Mouse (Mus musculus) frontal cortex, postnatal 10 days (tissue): Measurements from ENCODE around the gene Bhlha9.
"Not testable (repeated sequence)": the region's sequence is repeated elsewhere in the genome, so short reads cannot be mapped to it uniquely, and the experiment has no call there.

ENCODE experiments used
- DNase-seq, 2 experiments: peaks; one replicate each; pipeline ENCODE4 v3.0.0; 2022; ENCODE audit warnings: low spot score in 2 of 2, mixed read lengths in 1 of 2

Bhlha9 gene

DNA sequence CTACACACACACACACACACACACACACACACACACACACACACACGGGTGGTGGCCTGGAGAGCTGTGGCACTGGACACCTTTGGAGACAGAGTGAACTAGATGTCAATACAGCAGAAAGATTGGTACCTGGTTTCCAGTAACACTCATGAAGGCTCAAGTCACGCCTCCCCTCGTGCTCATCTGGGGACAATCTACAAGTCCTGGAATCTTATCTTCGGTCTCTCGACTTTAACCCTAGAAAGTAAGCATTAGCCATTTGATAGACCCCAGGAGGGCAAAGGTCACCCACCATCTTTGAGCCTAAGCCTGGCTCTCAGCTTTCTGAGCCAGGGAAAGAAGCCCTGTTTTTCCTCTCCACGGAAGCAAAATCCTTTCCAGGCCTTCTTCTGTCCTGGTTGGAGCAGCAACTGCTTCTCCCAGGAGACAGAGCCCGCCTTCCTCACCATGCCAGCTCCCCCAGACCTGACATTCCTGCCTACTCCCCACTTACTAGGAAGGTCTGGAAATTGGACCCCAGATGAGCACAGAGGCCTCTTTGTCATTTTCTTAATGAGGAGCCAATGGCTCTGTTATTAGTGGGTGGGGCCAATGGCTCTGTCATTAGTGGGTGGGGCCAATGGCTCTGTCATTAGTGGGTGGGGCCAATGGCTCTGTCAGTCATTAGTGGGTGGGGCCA, 10.3 kb upstream of the Bhlha9 start:
- DNase-seq: no peak

DNA sequence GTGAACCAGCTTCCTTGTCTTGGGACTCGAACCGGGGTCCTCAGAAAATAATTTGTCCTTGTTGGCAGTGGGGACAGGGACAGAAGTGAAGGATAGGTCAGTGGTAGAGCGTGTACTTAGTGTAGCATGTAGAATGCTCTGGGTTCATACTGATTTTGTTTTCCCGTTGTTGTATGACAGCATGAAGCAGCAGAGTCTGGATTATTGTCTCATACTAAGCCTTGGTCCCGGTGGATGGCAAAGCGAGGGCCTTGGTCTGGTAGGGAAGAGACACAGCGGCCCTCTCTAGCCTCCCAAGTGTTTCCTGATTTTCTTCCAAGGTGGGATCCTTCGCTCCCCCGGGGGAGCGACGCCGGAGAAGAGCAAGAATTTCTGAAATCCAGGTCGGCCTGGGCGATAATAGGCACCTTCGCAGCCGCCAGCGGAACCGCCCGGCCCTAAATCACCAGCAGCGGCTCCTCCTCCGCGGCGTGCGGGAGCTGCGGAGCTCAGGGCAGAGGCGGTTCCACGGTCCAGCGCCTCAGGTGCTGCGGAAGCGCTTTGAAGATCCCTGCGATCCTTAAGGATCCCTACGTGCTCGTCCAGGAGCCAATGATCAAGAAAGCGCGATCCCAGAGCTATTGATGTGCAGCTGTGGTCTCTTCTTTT, 6.1 kb upstream of the Bhlha9 start:
- DNase-seq: no peak

DNA sequence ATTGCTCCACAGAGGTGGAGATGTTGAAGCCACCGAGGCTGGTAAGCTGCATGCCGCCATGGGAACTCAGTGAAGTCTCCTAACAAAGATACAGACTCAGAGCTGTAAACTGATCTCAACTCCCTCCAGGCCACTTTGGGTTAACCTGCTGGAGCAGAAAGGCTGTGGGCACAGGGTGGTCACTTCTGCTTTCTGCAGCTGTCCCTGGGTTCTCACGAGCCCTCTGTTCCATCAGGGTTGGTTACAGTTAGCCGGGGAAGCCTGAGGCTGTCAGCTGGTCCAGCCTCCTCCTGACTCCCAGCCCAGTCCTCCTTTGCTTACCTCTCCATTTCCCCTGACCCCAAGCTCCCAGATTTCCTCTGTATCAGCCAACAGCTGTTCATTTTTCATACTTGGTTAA, 4.5 kb upstream of the Bhlha9 start:
- DNase-seq: no peak

DNA sequence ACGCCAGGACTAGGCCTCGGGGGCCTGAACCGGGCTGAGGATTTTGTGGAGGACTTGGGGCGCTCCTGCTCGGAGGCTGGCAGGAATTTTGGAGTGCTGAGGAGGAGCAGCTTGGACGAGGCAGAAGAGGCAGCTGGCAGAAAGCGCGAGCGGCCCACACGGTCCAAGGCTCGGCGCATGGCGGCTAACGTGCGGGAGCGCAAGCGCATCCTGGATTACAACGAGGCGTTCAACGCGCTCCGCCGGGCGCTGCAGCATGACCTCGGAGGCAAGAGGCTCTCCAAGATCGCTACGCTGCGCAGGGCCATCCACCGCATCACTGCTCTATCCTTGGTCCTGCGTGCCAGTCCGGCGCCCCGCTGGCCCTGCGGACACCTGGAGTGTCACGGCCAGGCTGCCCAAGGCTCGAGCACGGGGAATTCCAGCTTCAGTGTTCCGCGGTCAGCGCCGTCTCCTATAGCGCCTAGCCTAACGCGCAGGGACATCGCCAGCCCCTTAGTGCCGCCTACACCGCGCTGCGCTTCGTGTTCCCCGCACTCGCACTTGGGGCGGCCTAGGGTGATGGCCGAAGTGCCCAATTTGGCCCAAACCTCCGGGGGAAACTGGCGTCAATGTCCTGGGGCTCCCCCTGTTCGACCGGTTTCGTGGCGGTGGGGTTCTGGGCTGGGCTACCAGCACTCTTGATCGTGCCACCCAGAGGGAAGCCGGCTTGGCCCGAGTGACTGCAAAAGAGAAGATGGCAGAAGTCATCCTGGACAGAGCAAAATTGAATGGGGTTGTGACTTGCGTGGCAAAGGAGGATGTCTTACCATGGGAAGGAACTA, 503 bp downstream of the Bhlha9 start:
- DNase-seq: no peak

DNA sequence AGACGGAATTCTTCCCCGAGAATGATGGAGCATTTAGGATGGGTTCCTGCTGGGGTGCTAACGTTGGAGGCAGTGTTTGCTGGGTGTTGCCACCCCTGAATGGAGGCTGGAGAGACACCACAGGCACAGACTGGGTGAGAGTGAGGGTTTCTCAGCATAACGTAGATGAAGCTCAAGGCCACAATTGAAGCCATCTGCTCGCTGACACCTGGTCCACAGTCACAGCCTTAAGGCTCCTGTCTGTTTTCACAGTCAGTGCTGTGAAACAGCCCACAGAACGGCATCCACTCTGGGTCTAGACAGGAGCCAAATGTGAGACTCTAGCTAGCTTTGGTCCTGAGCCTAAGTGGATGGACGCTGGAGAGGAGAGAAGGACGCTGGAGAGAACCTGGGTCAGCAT, 1.9 kb downstream of the Bhlha9 start:
- DNase-seq: no peak

DNA sequence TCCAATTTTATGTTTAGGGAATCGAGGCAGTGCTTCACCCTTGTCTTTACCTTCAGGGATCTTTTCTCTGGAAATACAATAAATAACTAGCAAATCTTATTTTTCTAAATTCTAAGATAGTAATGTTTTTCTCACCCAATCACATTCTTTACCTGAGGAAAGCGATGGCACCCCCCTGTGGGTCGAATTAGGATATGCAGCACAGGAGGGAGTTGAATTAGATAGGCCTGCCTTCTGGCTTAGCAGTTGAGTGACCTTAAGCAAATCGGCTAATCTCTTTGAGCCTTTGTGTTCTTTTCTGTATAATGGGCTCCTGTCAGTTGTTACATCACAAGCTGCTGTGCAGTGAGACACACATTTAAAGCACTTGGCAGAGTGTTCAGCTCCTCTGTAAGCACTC, 2.4 kb downstream of the Bhlha9 start:
- DNase-seq: no peak

DNA sequence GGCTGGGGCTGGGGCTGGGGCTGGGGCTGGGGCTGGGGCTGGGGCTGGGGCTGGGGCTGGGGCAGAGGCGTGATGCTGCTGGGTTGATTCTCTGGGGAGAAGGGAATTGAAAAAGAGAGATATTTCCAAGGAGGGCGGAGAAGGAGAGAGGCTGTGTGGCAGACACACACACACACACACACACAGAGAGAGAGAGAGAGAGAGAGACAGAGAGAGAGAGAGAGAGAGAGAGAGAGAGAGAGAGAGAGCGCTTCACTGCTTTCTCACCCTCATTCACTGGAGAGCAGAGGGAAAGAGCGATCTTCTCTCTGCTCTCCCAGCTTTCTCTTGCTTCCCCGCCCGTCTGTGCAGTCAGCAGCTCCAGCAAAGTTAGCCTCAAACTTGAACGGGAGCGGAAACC, 7.2 kb downstream of the Bhlha9 start, which contains the start of gene Trarg1:
Trarg1 (plus strand) TSS at position 301 of the 400 bp plus-strand sequence.
- not testable (repeated sequence) for DNase-seq

DNA sequence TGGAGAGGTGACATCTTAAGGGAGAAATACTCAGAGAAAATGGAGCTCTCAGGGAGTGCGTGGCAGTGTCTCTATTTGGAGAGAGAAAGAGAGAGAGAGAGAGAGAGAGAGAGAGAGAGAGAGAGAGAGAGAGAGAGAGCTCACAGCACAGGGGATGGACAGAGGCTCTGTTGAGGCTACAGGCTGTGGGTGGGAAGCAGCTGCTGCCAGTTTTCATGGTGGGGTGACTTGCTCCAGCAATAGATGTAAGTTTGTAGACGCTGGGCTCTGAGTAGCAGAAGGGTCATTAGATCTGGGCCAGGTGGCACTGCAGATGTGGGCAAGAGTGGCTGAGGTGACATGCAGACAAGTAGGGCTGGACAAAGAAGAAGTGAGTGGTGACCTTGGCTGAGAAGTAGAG, 13.3 kb downstream of the Bhlha9 start:
- DNase-seq: no peak

DNA sequence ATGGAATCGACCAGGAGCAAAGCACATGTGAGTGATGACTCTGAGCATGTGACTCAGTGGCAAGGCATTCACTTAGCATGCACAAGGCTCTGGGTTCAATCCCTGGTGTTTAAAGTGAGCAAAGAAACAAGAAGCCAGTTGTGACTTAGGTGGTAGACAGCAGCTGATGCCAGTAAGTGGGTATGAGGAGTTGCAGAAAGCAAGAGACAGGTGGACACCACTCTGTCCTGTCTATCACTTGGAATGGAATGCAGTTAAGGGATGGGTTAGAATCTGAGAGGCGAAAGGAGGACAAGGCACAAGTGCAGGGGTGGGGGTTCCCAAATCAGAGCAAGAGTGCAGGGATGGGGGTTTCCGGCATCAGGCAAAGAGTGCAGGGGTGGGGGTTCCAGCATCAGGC, 19.8 kb downstream of the Bhlha9 start:
- DNase-seq: no peak

DNA sequence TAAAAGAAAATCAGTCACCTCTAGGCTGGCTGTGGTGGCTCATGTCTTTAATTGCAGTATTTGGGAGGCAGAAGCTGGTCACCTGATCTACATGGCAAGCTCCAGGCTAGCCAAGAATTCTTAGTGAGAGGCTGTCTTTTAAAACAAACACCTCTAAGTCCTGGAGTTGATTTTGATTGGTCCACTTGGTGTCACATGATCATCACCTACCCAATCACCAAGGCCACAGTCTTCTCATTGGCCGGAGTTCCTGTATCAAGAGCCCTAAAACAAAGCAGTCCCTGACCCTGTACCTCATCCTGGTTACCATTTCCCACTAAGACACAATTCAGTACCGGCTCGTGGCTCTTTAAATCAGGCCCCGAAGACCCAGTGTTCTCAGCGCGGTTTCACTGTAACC, 23.5 kb downstream of the Bhlha9 start:
- no peak for DNase-seq

DNA sequence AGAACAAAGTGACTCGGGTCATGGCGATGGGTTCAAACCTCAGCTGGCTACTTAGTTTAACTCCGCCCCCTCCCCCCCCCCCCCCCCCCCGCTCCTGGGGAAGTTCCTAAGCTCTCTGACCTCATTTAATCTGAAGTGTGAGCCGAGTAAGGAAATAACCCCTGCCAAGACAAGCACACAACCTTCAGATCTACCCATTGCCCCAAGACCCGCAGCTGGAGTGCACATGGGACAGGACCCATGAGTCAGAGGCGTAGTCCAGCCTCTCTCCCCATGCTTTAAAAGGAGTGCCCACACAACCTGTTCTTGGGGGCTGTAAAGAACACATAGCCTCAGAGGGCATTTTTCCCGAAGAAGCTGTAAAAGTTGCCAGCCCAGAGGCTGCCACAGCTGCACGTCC, 27.4 kb downstream of the Bhlha9 start:
- DNase-seq: no peak

DNA sequence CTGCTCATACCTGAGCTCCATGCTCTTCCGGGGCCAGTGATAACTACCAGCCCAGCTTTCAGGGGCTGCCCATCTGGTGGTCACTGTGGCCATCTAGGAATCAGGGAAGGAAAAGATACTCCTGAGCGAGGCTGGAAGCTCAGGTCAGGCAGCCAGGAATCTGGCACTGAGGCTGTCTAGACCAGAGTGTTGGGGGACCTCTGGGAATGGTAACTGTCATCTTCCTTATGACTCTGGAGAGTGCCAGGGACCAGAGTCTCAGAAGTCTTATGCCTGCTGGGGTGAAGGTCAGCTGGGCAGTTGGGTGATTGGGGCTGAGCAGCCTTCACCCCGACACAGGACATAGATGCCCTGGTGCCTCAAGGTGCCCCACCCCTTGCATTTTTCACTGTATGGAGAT, 35.4 kb downstream of the Bhlha9 start:
- DNase-seq: no peak

DNA sequence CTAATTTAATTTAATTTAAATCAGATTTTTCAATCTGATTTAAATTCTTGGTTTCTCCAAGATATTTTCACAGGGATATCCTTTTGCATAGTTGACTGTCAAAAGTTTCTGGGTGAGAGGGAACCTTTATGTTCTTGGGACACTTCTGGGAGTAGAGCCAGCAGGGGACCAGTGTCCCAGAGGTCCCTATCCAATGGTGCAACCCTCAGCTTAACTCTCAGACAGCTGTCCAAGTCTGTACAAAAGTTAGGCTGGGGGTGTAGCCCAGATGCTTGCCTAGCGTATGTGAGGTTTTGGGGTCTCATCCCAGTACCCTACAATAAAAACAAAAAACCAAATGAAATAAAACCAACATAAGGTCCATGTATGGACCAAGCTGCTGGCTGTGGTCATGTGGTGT, 35.8 kb downstream of the Bhlha9 start:
- no peak for DNase-seq

DNA sequence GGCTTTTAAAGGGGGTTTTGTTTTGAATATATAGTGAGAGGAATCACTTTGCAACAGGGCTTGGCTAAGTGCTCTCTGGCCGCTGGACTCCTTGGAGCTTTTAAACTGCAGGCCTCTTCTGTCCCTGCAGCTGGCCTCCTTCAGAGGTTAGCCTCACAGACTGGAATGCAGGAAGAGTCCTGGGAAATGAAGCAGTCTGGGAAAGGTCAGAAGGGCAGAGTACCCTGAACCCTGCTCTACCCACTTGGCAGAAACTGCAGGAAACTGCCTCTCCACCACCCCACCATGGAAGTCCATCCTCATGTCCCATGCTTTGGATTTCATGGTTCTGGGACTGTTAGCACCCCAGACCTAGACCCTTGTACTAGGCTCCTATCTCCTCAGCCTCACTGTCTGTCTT, 36.6 kb downstream of the Bhlha9 start:
- DNase-seq: no peak

DNA sequence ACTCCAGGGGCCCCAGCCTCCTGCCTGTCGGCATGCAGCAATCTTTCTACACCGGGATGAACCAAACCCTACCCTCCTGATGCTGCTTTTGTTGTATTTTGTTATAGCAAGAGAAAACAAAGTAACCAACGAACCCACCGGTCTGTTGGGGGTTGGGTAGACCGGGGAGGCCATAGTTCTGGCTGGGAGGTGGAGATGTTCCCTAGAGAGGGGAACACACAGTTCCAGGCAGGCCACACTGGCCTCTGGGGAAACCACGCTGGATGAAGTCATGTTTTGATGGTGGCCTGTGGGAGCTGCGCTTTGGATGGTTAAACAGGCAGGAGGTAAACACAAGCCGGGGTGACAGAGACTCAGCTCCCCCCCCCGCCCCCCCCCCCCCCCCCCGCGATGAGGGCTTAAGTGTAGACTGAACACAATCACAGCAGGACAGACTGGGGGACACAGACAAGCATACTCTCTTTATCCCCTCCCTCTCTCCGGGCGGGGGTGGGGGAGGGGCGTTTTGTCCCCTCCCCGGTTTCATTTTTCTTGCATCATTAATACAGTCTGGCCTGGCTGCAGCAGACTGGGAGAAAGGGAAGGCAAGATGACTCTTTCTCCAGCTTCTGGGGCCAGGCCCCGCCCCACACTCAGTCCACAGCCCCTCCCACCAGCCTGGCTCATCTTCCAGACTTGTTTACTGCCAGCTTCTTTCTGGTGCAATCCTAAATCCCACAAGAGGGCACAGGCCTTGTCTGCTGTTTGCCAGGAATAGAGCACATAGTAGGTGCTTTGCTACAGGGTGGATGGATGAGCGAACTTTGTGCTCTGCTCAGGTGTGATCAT, 37.6 kb downstream of the Bhlha9 start:
- no peak for DNase-seq

DNA sequence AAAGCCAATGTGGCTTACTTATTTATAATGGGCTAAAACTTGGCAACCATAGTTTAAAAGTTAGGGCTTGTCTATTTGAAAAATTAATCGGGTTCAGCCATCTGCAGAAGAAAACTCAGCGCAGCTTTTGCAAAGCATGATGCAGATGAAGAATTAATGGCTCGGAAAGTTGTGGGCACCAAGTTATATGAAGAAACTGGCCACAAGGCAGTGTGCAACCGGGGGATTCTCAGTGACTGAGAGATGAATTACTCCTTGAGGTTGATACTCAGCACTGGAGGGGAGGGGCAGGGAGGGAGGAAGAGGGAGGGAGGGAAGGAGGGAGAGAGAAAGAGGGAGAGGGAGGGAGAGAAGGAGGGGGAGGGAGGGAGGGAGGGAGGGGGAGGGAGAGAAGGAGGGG, 44.7 kb downstream of the Bhlha9 start:
- DNase-seq: no peak
